Mouse (Mus musculus): ENCODE measurements at regions not wholly inside any gene's neighbourhood (a gene's known extent, or its start where the extent isn't known, plus 50 kb on each side); places are given as distances from the start of the nearest gene placed in this dataset.

GRCm38 (mm10) chr4:124223646-124224500, 306.1 kb upstream of the 4930535I16Rik start:
- no peak for DNase-seq

DNA sequence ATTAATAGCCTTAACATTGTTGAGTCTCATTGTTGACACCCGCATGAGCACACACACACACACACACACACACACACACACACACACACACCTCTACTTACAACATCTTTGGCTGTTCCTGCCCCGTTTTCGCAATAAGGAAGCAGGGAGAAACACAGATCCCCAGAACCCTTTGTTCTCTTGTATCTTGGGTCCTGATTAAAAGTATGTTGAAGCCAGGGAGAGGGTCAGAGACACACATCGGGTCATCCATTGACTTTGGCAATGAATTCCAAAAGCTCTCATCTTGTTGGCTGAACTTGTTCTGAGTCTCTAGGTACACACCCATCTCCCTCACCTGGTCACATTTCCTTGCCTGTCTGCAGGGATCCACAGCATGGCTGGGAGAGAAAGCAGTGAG, 303.9 kb upstream of the 4930535I16Rik start:
- no peak for DNase-seq

DNA sequence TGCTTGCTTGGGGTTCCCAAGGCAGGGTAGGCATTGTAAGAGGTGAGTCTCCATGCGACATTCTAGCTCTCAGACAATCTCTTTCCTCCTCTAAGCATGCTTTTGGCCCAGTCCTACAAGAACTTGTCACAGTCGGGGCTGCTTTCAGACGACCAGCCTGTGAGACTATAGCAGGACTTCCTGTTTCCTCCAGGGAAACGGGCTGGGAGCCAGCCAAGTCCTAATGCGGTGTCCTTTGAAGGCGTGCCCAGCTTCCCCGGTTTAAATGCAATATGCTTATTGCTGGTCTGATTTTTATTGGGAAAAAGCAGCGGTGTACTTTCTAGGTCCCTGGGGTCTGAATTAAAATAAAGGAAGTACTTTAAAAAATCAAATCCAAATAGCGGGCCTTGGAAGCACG, 299.4 kb upstream of the 4930535I16Rik start:
- DNase-seq, result peak; percentile 65

GRCm38 (mm10) chr4:124216351-124216750, 298.5 kb upstream of the 4930535I16Rik start:
- no peak for DNase-seq

- DNase-seq, result no peak
Measured at GRCm38 (mm10) chr4:124215077-124215476, 297.3 kb upstream of the 4930535I16Rik start.

DNA sequence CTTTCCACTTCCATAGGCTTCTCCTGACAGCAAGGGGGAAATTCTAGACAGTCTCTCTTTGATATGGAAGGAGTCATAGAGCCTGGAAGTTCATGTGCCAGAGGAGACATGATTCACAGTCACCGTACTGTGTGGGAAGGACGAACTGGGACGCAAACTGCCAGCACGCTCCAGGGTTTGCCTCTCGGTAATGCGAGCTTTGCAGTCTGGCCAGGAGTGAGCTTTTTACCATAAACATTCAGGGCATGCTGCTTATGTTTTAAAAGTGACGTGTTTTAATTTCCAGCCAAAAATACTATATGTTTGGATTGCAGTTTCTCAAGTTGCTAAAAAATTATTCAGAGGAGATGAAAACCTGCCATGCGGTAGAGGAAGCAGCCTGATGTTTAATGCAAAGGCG, 292.3 kb upstream of the 4930535I16Rik start:
- DNase-seq, result no peak

DNA sequence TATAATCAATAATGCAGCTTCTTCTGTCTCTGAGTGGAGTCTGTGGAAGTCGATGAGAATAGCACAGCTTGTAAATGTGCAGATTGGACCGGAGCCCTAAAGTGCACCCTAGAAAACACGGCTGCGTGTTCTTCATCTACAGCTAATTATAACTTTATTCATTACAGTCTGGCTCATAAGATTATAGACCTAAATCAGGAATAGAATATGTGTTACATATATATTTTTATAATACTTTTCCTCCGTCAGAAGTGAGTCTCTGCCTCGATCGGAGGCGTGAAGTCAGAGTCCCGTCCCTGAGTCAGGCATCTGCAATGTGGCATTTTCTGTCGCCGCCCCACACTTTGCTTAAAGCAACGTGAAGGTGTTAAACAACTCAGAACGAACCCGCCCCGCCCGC, 288.7 kb upstream of the 4930535I16Rik start:
- DNase-seq, result peak; percentile 54

DNA sequence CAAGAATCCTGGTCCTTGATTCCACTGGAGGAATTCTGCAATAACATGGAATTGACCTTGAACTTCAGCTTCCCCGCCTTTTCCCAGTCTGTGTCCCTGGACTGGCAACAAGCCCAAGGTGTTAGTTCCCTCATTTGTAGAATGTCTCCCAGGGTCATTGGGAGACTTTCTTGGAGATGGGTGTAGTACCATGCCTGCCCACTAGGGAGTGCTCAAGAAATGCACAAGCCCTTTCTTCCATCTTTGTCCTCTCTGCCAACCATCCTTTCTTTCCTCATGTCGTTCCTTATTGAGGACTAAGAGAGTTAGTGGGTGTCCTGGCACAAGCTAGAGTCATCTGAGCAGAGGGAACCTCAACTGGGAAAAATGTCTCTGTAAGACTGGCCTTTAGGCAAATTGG, 285.9 kb upstream of the 4930535I16Rik start:
- no peak for DNase-seq

DNA sequence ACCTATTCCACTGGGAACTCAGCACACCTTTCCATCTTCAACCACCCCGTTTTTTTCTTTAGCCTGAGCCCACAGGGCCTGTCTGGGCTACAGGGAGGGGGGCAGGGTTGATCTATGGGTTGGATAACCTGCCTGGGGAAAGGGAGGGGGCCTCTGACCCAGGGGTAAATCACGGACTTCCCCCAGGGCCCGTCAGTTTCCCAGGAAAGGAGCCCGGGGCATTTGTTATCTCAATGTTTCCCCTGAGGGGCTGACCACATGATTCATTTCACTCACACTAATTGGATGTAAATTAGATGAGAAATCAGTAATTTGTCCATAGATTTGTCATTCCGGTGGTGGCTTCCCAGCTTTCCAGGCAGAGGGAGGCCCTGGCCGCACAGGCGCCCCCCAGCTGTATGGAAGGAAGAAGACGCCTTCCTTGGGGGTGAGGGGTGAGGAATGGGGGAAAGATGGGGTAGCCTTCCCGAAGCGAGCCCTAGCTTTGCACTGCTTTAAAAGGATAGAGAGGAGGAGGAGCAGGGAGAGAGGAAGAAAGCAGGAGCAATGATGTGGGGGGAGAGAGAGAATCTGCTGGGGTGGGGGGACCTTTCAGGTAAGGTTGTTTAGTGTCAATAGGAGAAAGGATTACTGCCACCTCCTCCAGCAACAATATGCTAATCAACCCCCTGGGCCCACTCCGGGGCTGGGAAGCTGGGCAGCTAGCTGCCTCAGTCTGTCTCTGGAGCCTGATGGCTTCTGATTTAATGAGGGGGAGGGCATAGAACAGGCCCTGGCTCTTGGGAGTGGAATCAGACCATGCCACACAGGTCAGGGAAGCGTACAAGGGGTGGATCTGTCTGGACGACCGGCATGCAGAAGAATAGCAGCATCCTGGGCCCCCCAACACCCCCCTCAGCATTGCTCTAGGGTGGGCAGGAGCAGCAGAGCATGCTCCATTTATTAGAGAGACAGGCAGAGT, 282.3 kb upstream of the 4930535I16Rik start:
- DNase-seq, result no peak

DNA sequence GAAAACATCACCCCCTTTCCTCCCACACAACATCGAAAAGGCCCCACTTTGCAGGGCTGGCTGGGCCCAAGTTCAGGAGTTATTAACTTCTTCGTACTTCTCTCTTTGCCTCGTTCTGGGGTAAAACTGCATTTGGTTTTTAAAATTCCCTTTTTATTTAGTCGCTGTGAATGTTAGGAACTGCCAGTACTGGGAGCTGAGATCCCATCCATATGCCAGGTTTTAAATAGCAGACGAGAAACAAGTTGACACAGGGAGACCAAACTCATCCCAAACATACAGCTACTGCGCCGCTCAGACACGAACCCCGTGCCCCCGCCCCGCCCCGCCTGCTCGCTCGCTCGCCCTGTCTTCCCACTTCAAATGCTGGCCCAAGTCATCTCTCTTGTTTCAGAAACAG, 281.0 kb upstream of the 4930535I16Rik start:
- no peak for DNase-seq

- no peak for DNase-seq
Measured at GRCm38 (mm10) chr4:124196711-124197110, 278.9 kb upstream of the 4930535I16Rik start.

DNA sequence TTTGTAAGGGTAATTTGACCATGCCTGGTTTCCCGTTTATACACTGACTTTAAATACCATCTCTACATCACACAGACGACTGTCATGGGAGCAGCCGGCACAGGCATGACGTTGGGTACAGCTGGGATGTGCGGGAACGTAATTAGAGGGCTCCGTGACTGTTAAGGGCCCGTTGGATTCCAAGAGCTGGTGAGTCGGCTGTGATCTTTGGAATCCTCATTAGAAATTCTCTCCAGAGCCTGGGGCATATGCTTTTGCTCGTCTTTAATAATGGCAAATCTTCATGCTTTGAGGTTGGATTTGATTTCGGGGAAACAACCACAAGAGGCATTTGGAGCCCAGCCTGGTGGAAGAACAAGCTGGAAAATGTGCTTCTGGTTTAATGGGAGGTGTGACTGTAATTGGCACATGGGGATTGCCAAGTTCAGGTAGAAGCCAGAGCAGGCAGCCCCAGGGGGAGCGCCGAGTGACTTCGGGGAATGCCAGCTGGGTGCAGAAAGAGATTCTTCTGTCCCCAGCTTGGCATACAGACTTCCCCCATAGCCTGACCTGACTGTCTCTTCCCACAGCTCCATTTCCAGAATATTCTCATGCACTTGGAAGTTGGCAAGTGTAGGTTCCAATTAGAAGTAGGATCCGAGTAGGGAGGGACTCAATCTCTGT, 275.4 kb upstream of the 4930535I16Rik start:
- no peak for DNase-seq

DNA sequence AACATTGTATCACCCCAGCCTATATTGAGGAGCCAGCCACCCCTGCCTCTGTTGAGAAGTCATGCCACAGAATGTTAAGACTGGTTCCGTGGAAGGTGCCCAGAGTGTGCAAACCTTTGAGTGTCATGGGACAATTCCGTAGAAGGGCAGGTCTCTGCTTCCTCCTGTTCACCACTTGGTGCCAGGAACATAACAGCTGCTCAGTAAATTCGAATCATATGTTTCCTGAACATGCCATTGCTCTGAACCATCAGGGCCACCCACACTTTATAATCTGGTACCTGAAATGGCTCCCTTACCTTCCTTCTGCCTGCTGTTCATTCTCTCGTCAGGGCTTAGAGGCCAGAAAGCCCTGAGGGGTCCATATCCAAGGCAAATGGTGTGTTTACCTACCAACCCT, 273.0 kb upstream of the 4930535I16Rik start:
- DNase-seq, result no peak

DNA sequence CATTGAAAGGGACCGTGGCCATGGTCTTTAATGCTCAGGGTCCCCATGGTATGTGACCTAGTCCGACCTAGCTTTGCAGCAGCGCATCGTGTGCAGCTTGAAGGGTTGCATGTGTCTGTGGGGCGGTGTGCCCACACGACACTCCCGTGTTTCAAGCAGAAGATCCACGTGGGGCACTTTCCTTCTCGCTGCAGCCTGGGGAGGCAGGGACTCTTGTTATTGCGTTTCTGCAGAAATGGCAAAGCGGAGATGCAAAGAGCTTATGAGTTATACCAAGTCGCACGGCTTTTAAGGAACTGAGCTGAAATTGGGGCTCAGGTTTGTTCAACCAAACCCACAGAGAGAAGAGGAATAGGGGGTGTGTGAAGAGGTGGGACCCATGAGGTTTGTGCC, 272.2 kb upstream of the 4930535I16Rik start:
- no peak for DNase-seq

DNA sequence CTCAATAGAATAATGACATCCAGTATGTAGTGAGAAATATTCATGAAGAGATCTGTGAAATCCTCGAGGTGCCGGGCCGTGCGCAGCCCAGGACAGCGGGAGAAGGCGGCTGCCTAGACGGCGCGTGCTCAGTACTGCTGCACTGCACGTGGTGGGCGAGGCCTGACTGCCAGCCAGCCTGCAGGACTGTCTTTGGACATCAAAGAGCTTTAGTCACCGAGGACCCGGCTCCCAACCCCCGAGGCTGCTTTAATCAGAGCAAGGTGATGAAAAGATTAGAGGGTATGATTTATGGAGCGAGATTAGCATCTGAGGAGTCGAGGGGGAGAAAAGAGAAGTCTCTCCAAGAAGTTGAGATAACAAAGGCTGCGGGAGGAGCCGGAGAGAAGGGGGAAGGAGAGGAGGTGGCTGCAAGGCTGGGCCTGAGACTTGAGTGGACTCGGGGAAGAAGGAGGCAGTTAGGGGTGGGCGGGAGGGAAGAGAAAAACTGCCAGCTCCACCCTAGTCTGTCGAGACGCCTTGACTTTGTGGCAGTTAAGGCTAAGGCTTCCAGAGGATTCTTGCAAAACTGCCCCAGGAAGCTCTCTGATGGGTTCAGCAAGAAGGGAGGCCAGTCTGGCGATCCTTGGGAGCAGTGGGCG, 271.6 kb upstream of the 4930535I16Rik start:
- peak; percentile 50 for DNase-seq

GRCm38 (mm10) chr4:124187108-124187507, 269.3 kb upstream of the 4930535I16Rik start:
- DNase-seq, result no peak

- no peak for DNase-seq
Measured at GRCm38 (mm10) chr4:124181335-124181734, 263.5 kb upstream of the 4930535I16Rik start.

DNA sequence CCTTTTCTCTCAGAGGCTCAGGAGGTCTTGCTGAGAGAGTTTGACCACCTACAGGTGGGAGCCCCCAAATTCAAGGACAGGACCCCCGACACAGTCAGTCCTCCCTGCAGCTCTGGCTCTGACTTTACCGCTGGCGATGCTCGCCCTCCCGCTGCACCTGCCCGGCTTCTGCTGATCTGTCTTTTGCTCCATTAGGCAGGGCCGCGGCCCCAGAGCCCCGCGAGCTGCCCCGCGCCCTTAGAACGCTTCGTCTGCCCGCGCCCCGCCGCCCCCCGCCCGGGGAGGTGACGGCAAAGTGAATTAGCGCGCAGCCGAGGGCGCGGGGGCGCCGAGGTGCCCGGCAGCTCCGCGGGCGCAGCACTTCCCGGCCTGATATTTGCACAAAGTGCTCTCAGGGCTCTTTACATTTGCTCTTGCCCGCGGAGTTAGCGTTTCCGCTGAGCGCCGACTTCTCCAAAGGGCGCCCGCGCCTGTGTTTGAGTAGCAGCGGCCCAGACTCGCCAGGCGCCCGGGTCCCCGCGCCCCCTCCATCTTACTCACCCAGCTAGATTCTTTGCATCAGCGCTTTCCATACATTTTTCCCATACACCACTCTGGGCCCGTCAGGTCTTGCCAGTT, 260.7 kb upstream of the 4930535I16Rik start:
- DNase-seq, result no peak

DNA sequence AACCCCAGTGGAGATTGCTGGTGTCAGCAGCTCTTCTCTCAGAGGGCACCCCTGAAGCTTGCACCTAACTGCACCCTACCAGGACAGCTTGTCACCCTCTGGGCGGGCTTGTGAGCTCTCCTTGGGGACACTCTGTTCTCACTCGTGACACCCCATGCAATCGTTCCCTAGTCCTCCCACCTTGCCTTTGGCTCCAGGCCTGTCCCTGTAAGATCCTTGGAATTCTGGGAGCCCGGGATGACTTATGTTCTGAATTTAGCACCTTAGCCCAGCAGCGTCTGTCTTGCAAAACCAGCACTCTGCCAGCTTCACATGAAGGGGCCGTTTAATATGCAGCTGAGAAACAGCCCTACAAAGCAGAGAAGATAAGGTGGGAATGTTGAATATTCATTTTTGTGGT, 257.7 kb upstream of the 4930535I16Rik start:
- no peak for DNase-seq

DNA sequence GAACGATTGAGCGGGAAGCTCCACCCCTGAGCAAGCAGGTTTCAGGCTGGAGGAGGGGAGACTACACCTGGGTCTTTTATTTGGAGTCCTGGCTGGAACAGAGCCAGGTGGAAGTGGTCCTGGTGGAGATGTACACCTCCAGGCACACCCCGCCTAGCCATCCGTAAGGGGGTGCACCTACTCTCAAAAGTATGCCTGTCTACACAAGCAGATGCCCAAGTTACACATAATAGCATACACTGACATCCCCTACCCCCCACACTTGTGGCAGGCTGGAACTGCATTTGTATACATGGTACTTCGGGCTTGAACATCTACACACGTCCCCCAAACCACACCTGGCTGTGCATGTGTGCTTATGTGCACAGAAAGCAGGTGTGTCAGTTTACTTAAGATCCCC, 236.8 kb upstream of the 4930535I16Rik start:
- DNase-seq, result no peak

GRCm38 (mm10) chr4:124149771-124150451, 232.1 kb upstream of the 4930535I16Rik start:
- DNase-seq, result no peak

DNA sequence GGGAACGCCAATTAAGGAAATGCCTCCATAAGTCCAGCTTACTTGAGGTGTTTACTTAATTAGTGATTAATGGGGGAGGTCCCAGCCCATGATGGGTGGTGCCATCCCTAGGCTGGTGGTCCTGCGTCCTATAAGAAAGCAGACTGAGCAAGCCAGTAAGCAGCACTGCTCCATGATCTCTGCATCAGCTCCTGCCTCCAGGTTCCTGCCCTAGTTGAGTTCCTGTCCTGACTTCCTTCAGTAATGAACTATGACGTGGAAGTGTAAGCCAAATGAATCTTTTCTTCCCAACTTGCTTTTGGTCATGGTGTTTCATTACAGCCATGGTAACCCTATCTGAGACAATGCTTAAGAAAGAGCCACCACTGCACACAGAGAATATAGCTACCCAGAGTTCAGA, 231.2 kb upstream of the 4930535I16Rik start:
- no peak for DNase-seq

Measured in right cerebral cortex, postnatal 4 days (tissue).